Mouse (Mus musculus): Measurements from ENCODE around the gene Plod3. TPM values are rescaled to one million over a fixed set of nuclear protein-coding genes. Genes with fewer than 3 reads are reported as not detected.
"Not testable (repeated sequence)": the region's sequence is repeated elsewhere in the genome, so short reads cannot be mapped to it uniquely, and the experiment has no call there.

Plod3 gene
- polyA plus RNA-seq (2014; fragmentation: Nextera tagmentation; extraction: Ambion mirVana): 40.1 and 41.5 TPM in 2 replicates

GRCm38 (mm10) chr5:136986695-136987137 is at the start of gene Plod3:
Plod3 (plus strand) TSS chr5:136987019.
- H3K36me3 ChIP-seq (ENCODE audit: control insufficient read depth, insufficient read depth, low read length): peaks cover 24% of the 10 kb centered on the region; the same call in 1 of the 2 replicates

GRCm38 (mm10) chr5:136937621-136938020 is 49.2 kb upstream of the Plod3 start:
- no peak for ATAC-seq (ENCODE audit: insufficient number of reproducible peaks, insufficient read depth, low FRiP score, low read depth)
- no peaks in the 10 kb centered on the region for H3K27me3 ChIP-seq (ENCODE audit: control insufficient read depth, insufficient read depth, low read length)
- no peaks in the 10 kb centered on the region for H3K4me1 ChIP-seq (ENCODE audit: control insufficient read depth, insufficient read depth, low read length)
- no peak overlapping the region for H3K9ac ChIP-seq (replicated peaks; ENCODE audit: low read depth, low read length)
- H3K4me2 ChIP-seq (replicated peaks; ENCODE audit: low read depth, low read length): no peak overlapping the region
- 87% methylated on average over 5 of the region's 5 CpGs for WGBS
- H3K9me3 ChIP-seq (ENCODE audit: control insufficient read depth, low read depth, low read length): no peaks in the 10 kb centered on the region
- no peak overlapping the region for H3K4me3 ChIP-seq (ENCODE audit: low read depth, low read length)
- no peak overlapping the region for H3K27ac ChIP-seq (ENCODE audit: low read length)
- H3K36me3 ChIP-seq (ENCODE audit: control insufficient read depth, insufficient read depth, low read length): no peaks in the 10 kb centered on the region

More at GRCm38 (mm10) chr5:136986695-136987137, at the start of gene Plod3:
- ATAC-seq (ENCODE audit: insufficient number of reproducible peaks, insufficient read depth, low FRiP score, low read depth): peak; percentile 91
- Histone ChIP-seq H3K4me3 (ENCODE audit: low read depth, low read length) (peak within 1 kb of the TSS; percentile 96), H3K9ac (replicated peaks; ENCODE audit: low read depth, low read length) (peak within 1 kb of the TSS; percentile 92), H3K27ac (ENCODE audit: low read length) (peak within 1 kb of the TSS; percentile 95), H3K4me2 (replicated peaks; ENCODE audit: low read depth, low read length) (peak within 1 kb of the TSS; percentile 77), H3K4me1 (ENCODE audit: control insufficient read depth, insufficient read depth, low read length) (peaks cover 13% of the 10 kb centered on the region), H3K27me3 (ENCODE audit: control insufficient read depth, insufficient read depth, low read length) (no peaks in the 10 kb centered on the region), H3K9me3 (ENCODE audit: control insufficient read depth, low read depth, low read length) (no peaks in the 10 kb centered on the region)
- WGBS: under 1% methylated on average over 26 of the region's 26 CpGs

GRCm38 (mm10) chr5:136939284-136939683 is 47.5 kb upstream of the Plod3 start:
- H3K4me1 ChIP-seq (ENCODE audit: control insufficient read depth, insufficient read depth, low read length): no peaks in the 10 kb centered on the region
- 67% methylated on average over 7 of the region's 7 CpGs for WGBS
- H3K4me3 ChIP-seq (ENCODE audit: low read depth, low read length): no peak overlapping the region

GRCm38 (mm10) chr5:136940029-136940428 is 46.8 kb upstream of the Plod3 start:
- H3K4me1 ChIP-seq (ENCODE audit: control insufficient read depth, insufficient read depth, low read length); H3K27ac ChIP-seq (ENCODE audit: low read length); H3K9ac ChIP-seq (replicated peaks; ENCODE audit: low read depth, low read length); H3K4me2 ChIP-seq (replicated peaks; ENCODE audit: low read depth, low read length); H3K36me3 ChIP-seq (ENCODE audit: control insufficient read depth, insufficient read depth, low read length); H3K9me3 ChIP-seq (ENCODE audit: control insufficient read depth, low read depth, low read length); ATAC-seq (ENCODE audit: insufficient number of reproducible peaks, insufficient read depth, low FRiP score, low read depth); H3K27me3 ChIP-seq (ENCODE audit: control insufficient read depth, insufficient read depth, low read length); H3K4me3 ChIP-seq (ENCODE audit: low read depth, low read length): not testable (repeated sequence)
- 74% methylated on average over 6 of the region's 6 CpGs for WGBS

More at GRCm38 (mm10) chr5:136939284-136939683, 47.5 kb upstream of the Plod3 start:
- no peak overlapping the region for H3K27ac ChIP-seq (ENCODE audit: low read length)
- no peak overlapping the region for H3K4me2 ChIP-seq (replicated peaks; ENCODE audit: low read depth, low read length)
- no peak overlapping the region for H3K9ac ChIP-seq (replicated peaks; ENCODE audit: low read depth, low read length)
- H3K9me3 ChIP-seq (ENCODE audit: control insufficient read depth, low read depth, low read length): no peaks in the 10 kb centered on the region
- no peak for ATAC-seq (ENCODE audit: insufficient number of reproducible peaks, insufficient read depth, low FRiP score, low read depth)
- H3K36me3 ChIP-seq (ENCODE audit: control insufficient read depth, insufficient read depth, low read length): no peaks in the 10 kb centered on the region
- no peaks in the 10 kb centered on the region for H3K27me3 ChIP-seq (ENCODE audit: control insufficient read depth, insufficient read depth, low read length)

GRCm38 (mm10) chr5:136940845-136941560 is 45.8 kb upstream of the Plod3 start:
- H3K36me3 ChIP-seq (ENCODE audit: control insufficient read depth, insufficient read depth, low read length): no peaks in the 10 kb centered on the region
- no peak overlapping the region for H3K4me2 ChIP-seq (replicated peaks; ENCODE audit: low read depth, low read length)
- no peak overlapping the region for H3K9ac ChIP-seq (replicated peaks; ENCODE audit: low read depth, low read length)
- 85% methylated on average over 12 of the region's 12 CpGs for WGBS
- H3K9me3 ChIP-seq (ENCODE audit: control insufficient read depth, low read depth, low read length): no peaks in the 10 kb centered on the region
- H3K4me3 ChIP-seq (ENCODE audit: low read depth, low read length): no peak overlapping the region
- ATAC-seq (ENCODE audit: insufficient number of reproducible peaks, insufficient read depth, low FRiP score, low read depth): no peak
- no peaks in the 10 kb centered on the region for H3K4me1 ChIP-seq (ENCODE audit: control insufficient read depth, insufficient read depth, low read length)
- no peak overlapping the region for H3K27ac ChIP-seq (ENCODE audit: low read length)
- H3K27me3 ChIP-seq (ENCODE audit: control insufficient read depth, insufficient read depth, low read length): no peaks in the 10 kb centered on the region

GRCm38 (mm10) chr5:136942781-136943180 is 44.0 kb upstream of the Plod3 start:
- Histone ChIP-seq H3K9ac (replicated peaks; ENCODE audit: low read depth, low read length) (no peak overlapping the region), H3K9me3 (ENCODE audit: control insufficient read depth, low read depth, low read length) (no peaks in the 10 kb centered on the region), H3K4me2 (replicated peaks; ENCODE audit: low read depth, low read length) (no peak overlapping the region), H3K27me3 (ENCODE audit: control insufficient read depth, insufficient read depth, low read length) (no peaks in the 10 kb centered on the region), H3K4me3 (ENCODE audit: low read depth, low read length) (no peak overlapping the region), H3K27ac (ENCODE audit: low read length) (no peak overlapping the region), H3K36me3 (ENCODE audit: control insufficient read depth, insufficient read depth, low read length) (no peaks in the 10 kb centered on the region), H3K4me1 (ENCODE audit: control insufficient read depth, insufficient read depth, low read length) (no peaks in the 10 kb centered on the region)
- no peak for ATAC-seq (ENCODE audit: insufficient number of reproducible peaks, insufficient read depth, low FRiP score, low read depth)
- 55% methylated on average over 3 of the region's 3 CpGs for WGBS

GRCm38 (mm10) chr5:136943382-136943781 is 43.4 kb upstream of the Plod3 start:
- no peaks in the 10 kb centered on the region for H3K9me3 ChIP-seq (ENCODE audit: control insufficient read depth, low read depth, low read length)
- no peaks in the 10 kb centered on the region for H3K4me1 ChIP-seq (ENCODE audit: control insufficient read depth, insufficient read depth, low read length)
- 70% methylated on average over 2 of the region's 2 CpGs for WGBS
- H3K4me2 ChIP-seq (replicated peaks; ENCODE audit: low read depth, low read length): no peak overlapping the region
- H3K4me3 ChIP-seq (ENCODE audit: low read depth, low read length): no peak overlapping the region
- no peaks in the 10 kb centered on the region for H3K36me3 ChIP-seq (ENCODE audit: control insufficient read depth, insufficient read depth, low read length)
- no peak overlapping the region for H3K27ac ChIP-seq (ENCODE audit: low read length)
- no peak for ATAC-seq (ENCODE audit: insufficient number of reproducible peaks, insufficient read depth, low FRiP score, low read depth)
- H3K9ac ChIP-seq (replicated peaks; ENCODE audit: low read depth, low read length): no peak overlapping the region
- no peaks in the 10 kb centered on the region for H3K27me3 ChIP-seq (ENCODE audit: control insufficient read depth, insufficient read depth, low read length)

GRCm38 (mm10) chr5:136945084-136945483 is 41.7 kb upstream of the Plod3 start:
- ATAC-seq (ENCODE audit: insufficient number of reproducible peaks, insufficient read depth, low FRiP score, low read depth): no peak
- Histone ChIP-seq H3K4me1 (ENCODE audit: control insufficient read depth, insufficient read depth, low read length) (no peaks in the 10 kb centered on the region), H3K4me3 (ENCODE audit: low read depth, low read length) (no peak overlapping the region), H3K36me3 (ENCODE audit: control insufficient read depth, insufficient read depth, low read length) (no peaks in the 10 kb centered on the region), H3K9me3 (ENCODE audit: control insufficient read depth, low read depth, low read length) (no peaks in the 10 kb centered on the region), H3K27me3 (ENCODE audit: control insufficient read depth, insufficient read depth, low read length) (no peaks in the 10 kb centered on the region), H3K9ac (replicated peaks; ENCODE audit: low read depth, low read length) (no peak overlapping the region), H3K4me2 (replicated peaks; ENCODE audit: low read depth, low read length) (no peak overlapping the region), H3K27ac (ENCODE audit: low read length) (no peak overlapping the region)
- WGBS: 76% methylated on average over 12 of the region's 12 CpGs

GRCm38 (mm10) chr5:136947874-136948273 is 38.9 kb upstream of the Plod3 start:
- H3K27ac ChIP-seq (ENCODE audit: low read length): no peak overlapping the region
- no peak for ATAC-seq (ENCODE audit: insufficient number of reproducible peaks, insufficient read depth, low FRiP score, low read depth)

More at GRCm38 (mm10) chr5:136947874-136948273, 38.9 kb upstream of the Plod3 start:
- H3K27me3 ChIP-seq (ENCODE audit: control insufficient read depth, insufficient read depth, low read length): no peaks in the 10 kb centered on the region
- H3K4me3 ChIP-seq (ENCODE audit: low read depth, low read length): no peak overlapping the region
- H3K9ac ChIP-seq (replicated peaks; ENCODE audit: low read depth, low read length): no peak overlapping the region
- H3K9me3 ChIP-seq (ENCODE audit: control insufficient read depth, low read depth, low read length): no peaks in the 10 kb centered on the region
- no peak overlapping the region for H3K4me2 ChIP-seq (replicated peaks; ENCODE audit: low read depth, low read length)
- H3K36me3 ChIP-seq (ENCODE audit: control insufficient read depth, insufficient read depth, low read length): no peaks in the 10 kb centered on the region
- no peaks in the 10 kb centered on the region for H3K4me1 ChIP-seq (ENCODE audit: control insufficient read depth, insufficient read depth, low read length)
